Mouse (Mus musculus) kidney, adult 2 months (tissue): ENCODE results near the gene Akap2. TPM values are rescaled to one million over a fixed set of nuclear protein-coding genes. Genes with fewer than 3 reads are reported as not detected.

Experiments used
- DNase-seq: peaks from one replicate; pipeline ENCODE4 v3.0.0; 2021
- H3K27ac ChIP-seq: fragments of 200-500 bp; 2 replicates; pipeline ENCODE4 v1.5.1; 2012; ENCODE audit warnings: low read depth, low read length, control low read depth, inconsistent platforms; ENCODE audit not compliant: insufficient read depth
- H3K27me3 ChIP-seq: fragments of 200-500 bp; replicated peaks from 2 replicates; pipeline ENCODE4 v1.6.1; 2012; ENCODE audit warnings: mild to moderate bottlenecking, moderate library complexity, low read length, inconsistent platforms; ENCODE audit not compliant: control insufficient read depth, insufficient read depth
- H3K36me3 ChIP-seq: fragments of 200-500 bp; 2 replicates; pipeline ENCODE4 v1.6.1; 2012; ENCODE audit warnings: mild to moderate bottlenecking, moderate library complexity, low read length, inconsistent platforms; ENCODE audit not compliant: control insufficient read depth, insufficient read depth
- H3K4me1 ChIP-seq: fragments of 200-500 bp; 2 replicates; pipeline ENCODE4 v1.6.1; 2011; ENCODE audit warnings: low read length; ENCODE audit not compliant: control insufficient read depth, insufficient read depth
- H3K4me3 ChIP-seq: fragments of 200-500 bp; 2 replicates; pipeline ENCODE4 v1.5.1; 2011; ENCODE audit warnings: mild to moderate bottlenecking, low read depth, low read length, control low read depth; ENCODE audit not compliant: insufficient read depth
- CTCF ChIP-seq: fragments of 200-500 bp; conservative IDR thresholded peaks from 2 replicates; pipeline ENCODE4 v1.5.1; 2011; ENCODE audit warnings: low read depth, mild to moderate bottlenecking, control low read depth, low read length, moderate library complexity, mixed read lengths; ENCODE audit not compliant: insufficient read depth, insufficient read length
- POLR2A ChIP-seq: fragments of 200-500 bp; IDR thresholded peaks from one replicate; pipeline ENCODE4 v1.6.1; 2011; ENCODE audit warnings: low read depth, low read length, control low read depth
- WGBS: fragments of 180-500 bp; shearing (Covaris S2); methylation state at CpG from one replicate; pipeline ENCODE4 v1.1.7; 2018; 5-methylcytosine and 5-hydroxymethylcytosine counted together
- polyA plus RNA-seq: library from polyadenylated mRNA; depleted of rRNA; stranded (reverse); fragments of >200 nt; gene quantifications from 2 replicates; pipeline ENCODE4 v1.2.3, GENCODE M21; 2012

Akap2 gene
- polyA plus RNA-seq, 1 experiment, result 126 TPM

DNA sequence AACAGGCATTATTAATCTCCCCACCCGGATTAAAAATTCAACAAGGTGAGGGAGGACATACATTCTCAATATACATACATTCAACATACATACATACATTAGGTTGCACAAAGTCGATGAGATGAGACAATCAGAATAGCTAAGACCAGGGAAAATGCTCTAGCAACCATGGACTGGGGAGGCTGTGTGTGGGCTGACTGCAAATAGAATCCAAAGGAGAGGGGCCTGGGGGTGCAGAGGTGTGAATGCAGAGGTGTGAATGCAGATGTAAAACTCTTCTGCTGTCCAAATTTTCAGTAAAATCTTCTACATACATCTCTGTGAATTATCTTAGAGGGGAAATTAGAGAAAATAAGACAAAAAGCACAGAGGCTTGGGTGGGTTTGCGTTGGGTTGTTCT lies 29.9 kb upstream of the Akap2 start:
- Histone ChIP-seq H3K4me3 (no peak overlapping the region), H3K36me3 (no peaks in the 10 kb centered on the region), H3K4me1 (no peaks in the 10 kb centered on the region), H3K27ac (no peak overlapping the region), H3K27me3 (no peaks in the 10 kb centered on the region)
- no peak for DNase-seq
- WGBS, result 89% methylated on average over 3 of the region's 3 CpGs
- TF ChIP-seq CTCF (no peak), POLR2A (no peak)

DNA sequence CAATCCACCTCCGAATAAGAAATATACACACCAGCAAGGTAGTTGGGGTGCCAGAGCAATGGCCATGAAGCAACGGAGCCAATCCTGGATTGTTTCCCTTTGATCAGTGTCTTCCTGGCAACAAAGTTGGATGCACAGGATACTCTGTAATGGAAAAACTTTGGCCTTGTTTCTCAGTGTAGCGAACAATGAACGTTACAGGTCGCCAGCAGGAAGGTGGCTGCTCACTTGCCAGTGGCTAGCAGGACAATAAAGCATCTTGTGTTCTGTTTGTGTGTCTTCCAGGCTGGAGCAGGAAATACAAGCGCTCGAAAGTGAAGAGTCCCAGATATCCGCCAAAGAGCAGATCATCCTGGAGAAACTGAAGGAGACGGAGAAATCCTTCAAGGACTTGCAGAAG lies 29.3 kb upstream of the Akap2 start:
- Histone ChIP-seq H3K27me3 (no peaks in the 10 kb centered on the region), H3K36me3 (no peaks in the 10 kb centered on the region), H3K4me3 (no peak overlapping the region), H3K4me1 (no peaks in the 10 kb centered on the region), H3K27ac (no peak overlapping the region)
- TF ChIP-seq CTCF (no peak), POLR2A (no peak)
- DNase-seq, result no peak
- WGBS, result 74% methylated on average over 9 of the region's 9 CpGs

DNA sequence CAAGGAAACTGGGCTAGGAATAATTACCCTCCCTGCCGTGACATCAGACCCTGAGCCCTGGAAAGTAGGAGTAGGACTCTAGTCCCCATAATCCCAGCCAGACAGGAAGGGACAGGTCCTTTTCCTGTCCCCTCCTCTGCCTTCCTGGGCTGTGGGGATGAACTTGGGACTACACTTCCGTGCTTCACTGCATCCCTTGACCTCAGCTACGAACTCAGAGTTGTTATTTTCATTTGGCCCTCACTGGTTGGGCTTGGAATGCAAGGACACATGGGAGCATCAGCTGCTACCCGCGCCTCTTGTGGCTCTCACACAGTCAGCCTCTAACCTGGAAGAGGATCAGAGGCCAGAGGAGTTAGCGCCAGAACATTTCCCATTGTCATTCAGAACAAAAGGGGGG lies 27.5 kb upstream of the Akap2 start:
- H3K4me1 ChIP-seq, result no peaks in the 10 kb centered on the region
- WGBS, result 49% methylated on average over 6 of the region's 6 CpGs
- no peaks in the 10 kb centered on the region for H3K27me3 ChIP-seq
- H3K36me3 ChIP-seq, result no peaks in the 10 kb centered on the region
- H3K4me3 ChIP-seq, result no peak overlapping the region
- no peak for TF ChIP-seq POLR2A
- no peak for TF ChIP-seq CTCF
- no peak overlapping the region for H3K27ac ChIP-seq
- DNase-seq, result peak; percentile 50

DNA sequence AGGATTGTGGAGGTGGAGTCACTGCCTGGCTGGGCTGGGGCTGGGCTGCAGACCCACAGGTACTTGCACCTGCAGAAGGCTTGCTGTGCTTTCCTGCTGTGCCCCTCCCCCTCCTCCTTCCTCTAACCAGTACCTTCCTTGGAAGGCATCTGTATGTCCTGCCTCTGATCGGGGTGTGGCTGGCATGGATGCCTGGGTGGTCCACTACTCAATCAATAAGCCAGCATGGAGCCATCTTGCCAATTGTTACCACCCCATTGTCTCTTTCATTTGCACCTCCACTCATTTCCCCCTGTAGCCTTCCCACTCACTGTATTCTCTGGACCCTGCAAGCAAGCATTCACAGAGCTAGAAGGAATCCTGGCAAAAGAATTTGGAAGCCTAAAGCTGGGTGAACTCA lies 26.7 kb upstream of the Akap2 start:
- no peaks in the 10 kb centered on the region for H3K4me1 ChIP-seq
- H3K27me3 ChIP-seq, result no peaks in the 10 kb centered on the region
- DNase-seq, result no peak
- TF ChIP-seq CTCF (no peak), POLR2A (no peak)
- no peak overlapping the region for H3K4me3 ChIP-seq
- H3K27ac ChIP-seq, result no peak overlapping the region
- 62% methylated on average over 1 of the region's 1 CpGs for WGBS
- H3K36me3 ChIP-seq, result no peaks in the 10 kb centered on the region

DNA sequence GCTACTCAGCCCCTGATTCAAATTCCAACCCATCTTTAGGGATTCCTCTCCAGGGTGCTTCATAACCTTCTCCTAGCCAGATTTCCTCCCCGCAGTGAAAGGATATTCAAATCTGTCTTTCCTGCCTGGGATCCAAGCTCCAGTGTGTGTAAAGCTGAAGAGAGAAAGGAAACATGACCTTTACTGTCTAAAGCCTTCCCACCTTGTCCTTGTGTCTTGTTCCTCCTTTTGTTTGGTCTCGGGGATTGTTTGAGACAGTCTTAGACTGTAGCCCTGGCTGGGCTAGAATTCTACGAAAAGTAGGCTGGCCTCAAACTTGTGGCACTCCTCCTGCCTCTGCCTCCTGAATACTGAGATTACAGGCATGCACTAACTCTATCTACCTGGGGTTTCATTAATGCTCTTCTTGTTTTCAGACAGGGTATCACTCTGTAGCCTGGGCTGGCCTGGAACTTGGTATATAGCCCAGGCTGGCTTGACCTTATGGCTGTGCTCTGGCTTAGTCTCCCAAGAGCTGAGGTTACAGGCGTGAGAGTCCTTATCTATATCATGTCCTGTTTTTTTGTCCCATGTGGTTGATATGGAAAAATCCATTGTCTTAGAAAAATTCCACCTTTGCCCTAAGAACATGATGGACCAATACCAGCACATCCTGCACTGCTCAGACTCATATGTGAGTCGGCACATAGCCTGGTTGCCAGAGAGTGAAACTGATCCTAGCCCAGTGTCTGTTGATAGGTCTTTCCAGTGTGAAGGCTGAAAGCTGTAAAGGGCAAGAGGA lies 22.9 kb upstream of the Akap2 start:
- H3K36me3 ChIP-seq, result no peaks in the 10 kb centered on the region
- H3K4me1 ChIP-seq, result no peaks in the 10 kb centered on the region
- no peak overlapping the region for H3K27ac ChIP-seq
- 74% methylated on average over 5 of the region's 5 CpGs for WGBS
- TF ChIP-seq CTCF (no peak), POLR2A (no peak)
- no peak overlapping the region for H3K4me3 ChIP-seq
- H3K27me3 ChIP-seq, result no peaks in the 10 kb centered on the region
- DNase-seq, result no peak

DNA sequence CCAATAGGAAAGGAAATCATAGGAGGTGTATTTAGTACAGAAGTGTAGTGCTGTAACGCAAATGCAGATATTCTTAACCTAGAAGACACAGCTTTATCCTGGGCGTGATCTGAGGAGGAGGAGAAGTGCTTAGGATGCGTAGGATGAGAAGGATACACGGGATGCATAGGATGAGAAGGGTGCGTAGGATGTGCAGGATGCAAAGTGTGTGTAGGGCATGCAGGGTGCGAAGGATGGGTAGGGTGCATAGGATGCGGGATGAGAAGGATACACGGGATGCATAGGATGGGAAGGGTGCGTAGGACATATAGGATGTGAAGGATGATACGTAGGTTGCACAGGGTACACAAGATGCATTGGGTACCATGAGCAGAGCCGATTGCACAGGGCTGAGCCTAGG lies 20.5 kb upstream of the Akap2 start:
- Histone ChIP-seq H3K27me3 (no peaks in the 10 kb centered on the region), H3K4me1 (no peaks in the 10 kb centered on the region), H3K4me3 (no peak overlapping the region), H3K36me3 (no peaks in the 10 kb centered on the region), H3K27ac (no peak overlapping the region)
- TF ChIP-seq CTCF (no peak), POLR2A (no peak)
- no peak for DNase-seq
- WGBS, result 97% methylated on average over 11 of the region's 11 CpGs

DNA sequence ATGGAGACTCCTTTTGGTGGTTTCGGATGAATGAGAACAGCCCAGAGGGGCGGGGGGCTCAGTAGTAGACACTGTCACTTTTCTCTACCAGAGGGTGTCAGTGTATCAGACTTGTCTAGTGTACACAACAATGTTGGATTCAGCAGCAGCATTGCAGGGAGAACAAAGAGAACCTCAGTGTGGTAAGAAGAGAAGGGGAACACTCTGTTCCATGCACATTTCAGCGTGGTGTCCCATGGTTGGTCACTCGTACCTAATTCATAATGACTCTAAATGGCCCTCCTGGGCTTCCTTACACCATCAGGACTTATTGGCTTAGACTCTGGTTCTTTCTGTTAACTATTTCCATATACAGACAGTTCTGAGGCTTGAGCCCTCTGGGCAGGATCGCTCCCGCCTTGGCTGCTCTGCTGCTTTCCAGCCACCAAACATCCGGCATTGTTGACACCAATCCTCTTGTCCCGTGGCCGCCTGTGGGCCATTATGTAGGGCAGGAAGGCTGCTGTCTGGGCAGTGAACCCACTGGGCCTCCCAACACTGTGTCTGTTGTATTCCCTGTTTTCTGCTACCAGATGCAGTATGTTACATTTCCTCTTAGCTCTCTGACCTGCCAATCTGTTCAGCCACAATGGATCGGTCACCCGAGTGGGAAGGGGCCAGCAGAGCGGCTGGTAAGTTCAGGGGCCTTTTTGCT lies 19.4 kb upstream of the Akap2 start:
- no peaks in the 10 kb centered on the region for H3K27me3 ChIP-seq
- DNase-seq, result no peak
- TF ChIP-seq CTCF, result no peak
- TF ChIP-seq POLR2A, result no peak
- no peaks in the 10 kb centered on the region for H3K36me3 ChIP-seq
- no peak overlapping the region for H3K4me3 ChIP-seq
- H3K27ac ChIP-seq, result no peak overlapping the region
- no peaks in the 10 kb centered on the region for H3K4me1 ChIP-seq
- WGBS, result 92% methylated on average over 12 of the region's 12 CpGs
